8 mouse cellular contexts compared by ENCODE assay signal in the genomic region with DNA sequence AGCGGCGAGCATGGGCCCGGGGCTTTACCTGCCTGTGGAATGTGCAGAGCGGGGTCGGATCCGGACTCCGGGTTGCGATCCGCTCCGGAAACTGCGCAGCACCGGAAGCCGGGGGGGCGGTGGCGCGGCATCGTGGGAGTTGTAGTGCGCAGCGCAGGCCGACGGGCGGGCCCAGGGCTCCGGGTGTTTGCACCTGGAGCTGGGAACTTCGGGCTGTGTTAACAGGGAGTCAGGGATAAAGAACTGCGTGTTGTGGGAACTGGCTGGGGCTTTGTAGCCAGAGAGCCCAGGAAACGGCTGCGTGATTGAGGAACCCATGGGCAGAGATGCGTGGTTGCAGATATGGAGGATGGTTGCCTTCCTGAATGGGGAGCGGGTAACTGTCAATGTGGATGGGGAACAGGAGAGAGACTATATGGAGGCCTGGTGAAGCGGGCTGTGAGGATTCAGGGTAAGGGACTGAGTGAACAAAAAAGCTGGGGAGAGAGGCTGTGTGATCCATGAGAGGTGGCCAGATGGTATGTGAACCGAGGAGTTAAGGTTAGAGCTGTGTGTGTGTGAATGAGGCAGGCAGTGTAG. TPM values are rescaled to one million over a fixed set of nuclear protein-coding genes. Genes with fewer than 3 reads are reported as not detected.
DNase-seq lines count a peak whose midpoint lies in the region; ATAC-seq lines count a peak whose summit lies in the region.

TSS of gene Prdm15 (minus strand) at position 110 of the 579 bp plus-strand sequence.

- peak within 1 kb of the TSS; percentile 99 for H3K27ac ChIP-seq in forebrain, embryonic 14.5 days (ENCODE audit: low read depth, low read length)
- peak within 1 kb of the TSS; percentile 91 for H3K27ac ChIP-seq in liver, embryonic 16.5 days (ENCODE audit: low read length)
- H3K27ac ChIP-seq in neural tube, embryonic 14.5 days (ENCODE audit: low read depth, low read length): peak within 1 kb of the TSS; percentile 99

- WGBS in forebrain, embryonic 14.5 days: 1% methylated on average over 29 of the region's 31 CpGs
- WGBS in large intestine, adult 2 months: under 1% methylated on average over 31 of the region's 31 CpGs
- under 1% methylated on average over 31 of the region's 31 CpGs for WGBS in liver, embryonic 16.5 days (ENCODE audit: insufficient replicate concordance)
- WGBS in neural tube, embryonic 14.5 days: under 1% methylated on average over 30 of the region's 31 CpGs

- H3K4me1 ChIP-seq in forebrain, embryonic 14.5 days (ENCODE audit: control insufficient read depth, insufficient read depth, low read length): peaks cover 12% of the 10 kb centered on the region
- peaks cover 18% of the 10 kb centered on the region for H3K4me1 ChIP-seq in liver, embryonic 16.5 days (ENCODE audit: control insufficient read depth, low read depth, low read length)
- H3K4me1 ChIP-seq in neural tube, embryonic 14.5 days (ENCODE audit: control insufficient read depth, insufficient read depth, low read length): peaks cover 6% of the 10 kb centered on the region; the same call in 1 of the 2 replicates

- ATAC-seq in cerebellum, adult (ENCODE audit: insufficient number of reproducible peaks, low FRiP score, low TSS enrichment): peak; percentile 78
- ATAC-seq in forebrain, embryonic 14.5 days: peak; percentile 94
- ATAC-seq in liver, embryonic 16.5 days (ENCODE audit: low read depth): peak; percentile 81
- ATAC-seq in neural tube, embryonic 14.5 days (ENCODE audit: low read depth): peak; percentile 91

- H3K27me3 ChIP-seq in forebrain, embryonic 14.5 days (replicated peaks; ENCODE audit: control insufficient read depth, insufficient read depth, low read length): no peaks in the 10 kb centered on the region
- H3K27me3 ChIP-seq in liver, embryonic 16.5 days (ENCODE audit: control insufficient read depth, insufficient read depth, low read depth, low read length): no peaks in the 10 kb centered on the region
- H3K27me3 ChIP-seq in neural tube, embryonic 14.5 days (ENCODE audit: control insufficient read depth, insufficient read depth, low read length): no peaks in the 10 kb centered on the region

- peak within 1 kb of the TSS; percentile 76 for H3K4me2 ChIP-seq in forebrain, embryonic 14.5 days (ENCODE audit: low read length)
- H3K4me2 ChIP-seq in liver, embryonic 16.5 days (ENCODE audit: low read depth, low read length): peak within 1 kb of the TSS; percentile 73
- peak within 1 kb of the TSS; percentile 63 for H3K4me2 ChIP-seq in neural tube, embryonic 14.5 days (ENCODE audit: low read depth, low read length)

- peak within 1 kb of the TSS; percentile 89 for H3K4me3 ChIP-seq in forebrain, embryonic 14.5 days (ENCODE audit: low read depth, low read length)
- peak within 1 kb of the TSS; percentile 93 for H3K4me3 ChIP-seq in liver, embryonic 16.5 days (ENCODE audit: low read depth, low read length)
- peak within 1 kb of the TSS; percentile 48 for H3K4me3 ChIP-seq in neural tube, embryonic 14.5 days (ENCODE audit: low read depth, low read length)

- 0 out of 2 replicates have a peak, but pooled peaks cover 4% of the 10 kb centered on the region for H3K36me3 ChIP-seq in forebrain, embryonic 14.5 days (ENCODE audit: control insufficient read depth, insufficient read depth, low read length)
- no peaks in the 10 kb centered on the region for H3K36me3 ChIP-seq in liver, embryonic 16.5 days (ENCODE audit: control insufficient read depth, insufficient read depth)
- H3K36me3 ChIP-seq in neural tube, embryonic 14.5 days (ENCODE audit: control insufficient read depth, insufficient read depth, low read length): no peaks in the 10 kb centered on the region

- intact Hi-C loops in heart, postnatal 14 days (cut with DNase I): loop anchor here (2.0 to 5.0 kb wide), 4 partner anchors 45 to 230 kb away; partner anchors contain the start of genes A630089N07Rik, C2cd2 and Zbtb21

- DNase-seq in ES-CJ7 (ENCODE audit: low read depth, low spot score): peak; percentile 80
- peak; percentile 88 for DNase-seq in forebrain, embryonic 14.5 days (ENCODE audit: low spot score)
- peak; percentile 90 to 91 for DNase-seq in heart, postnatal 14 days
- DNase-seq in large intestine, adult 2 months (ENCODE audit: low read depth, low spot score): peak; percentile 36
- peak; percentile 91 for DNase-seq in testis, postnatal 10 days (ENCODE audit: low spot score)

- peak within 1 kb of the TSS; percentile 96 for H3K9ac ChIP-seq in forebrain, embryonic 14.5 days (ENCODE audit: low read length)
- H3K9ac ChIP-seq in liver, embryonic 16.5 days (ENCODE audit: low read depth, low read length): peak within 1 kb of the TSS; percentile 96
- H3K9ac ChIP-seq in neural tube, embryonic 14.5 days (replicated peaks; ENCODE audit: low read depth, low read length): peak within 1 kb of the TSS; percentile 74

- H3K9me3 ChIP-seq in forebrain, embryonic 14.5 days (replicated peaks; ENCODE audit: control insufficient read depth, low read length): no peaks in the 10 kb centered on the region
- H3K9me3 ChIP-seq in liver, embryonic 16.5 days (replicated peaks; ENCODE audit: control insufficient read depth, low read length): no peaks in the 10 kb centered on the region
- no peaks in the 10 kb centered on the region for H3K9me3 ChIP-seq in neural tube, embryonic 14.5 days (ENCODE audit: control insufficient read depth, low read length)

RNA-seq across cellular contexts. Expression of gene Prdm15, which starts in this region (rescaled TPM):
- polyA plus RNA-seq in forebrain, embryonic 14.5 days (2014; fragmentation: Nextera tagmentation; extraction: Ambion mirVana): 9.5 and 12.1 TPM in 2 replicates
- 1 to 10 TPM; 5.7 to 7.6 TPM for total RNA-seq in heart, postnatal 14 days (2021)
- 5.1 and 10.8 TPM in 2 replicates for polyA plus RNA-seq in large intestine, adult 2 months (2012; rRNA removed)
- polyA plus RNA-seq in liver, embryonic 16.5 days (2015; fragmentation: Nextera tagmentation; extraction: Ambion mirVana): 2.7 and 3.2 TPM in 2 replicates
- polyA plus RNA-seq in neural tube, embryonic 14.5 days (2014; fragmentation: Nextera tagmentation; extraction: Ambion mirVana): 10.3 and 11.8 TPM in 2 replicates

Comparison
In these comparisons a context has a peak if more than half of its experiments do, and no peak if none do; other contexts are left out.
1. Peak in every context shown above with its lines: DNase-seq, ATAC-seq, H3K4me3 ChIP-seq and H3K27ac ChIP-seq.
2. DNase-seq: peak in every context shown above with its lines; median percentile 91 in testis, postnatal 10 days; 90 in heart, postnatal 14 days; 88 in forebrain, embryonic 14.5 days; 80 in ES-CJ7; 36 in large intestine, adult 2 months.